Mouse (Mus musculus) induced T-regulatory cell, adult 2 months (primary cell): ENCODE measurements around the gene Trib2.

Source experiments
- DNase-seq: peaks from one replicate; pipeline ENCODE4 v3.0.0-alpha.2; 2012; ENCODE audit warnings: low read depth

The Trib2 gene

DNA sequence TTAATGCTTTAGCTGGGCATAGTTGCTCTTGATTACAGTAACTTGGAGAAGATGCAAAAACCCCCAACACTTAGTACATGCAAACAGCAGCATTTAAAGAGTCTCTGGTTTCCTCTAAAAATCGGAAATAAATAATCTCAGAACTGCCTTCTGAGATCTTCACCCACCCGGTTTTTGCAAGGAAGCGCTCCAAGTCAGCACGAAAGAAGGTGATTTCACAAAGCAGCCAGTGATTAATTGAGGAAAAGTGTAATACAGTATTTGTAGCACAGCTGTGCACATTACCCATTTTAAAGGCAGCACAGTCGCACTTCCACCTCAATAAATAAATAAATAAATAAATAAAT lies 2.9 kb downstream of the Trib2 start:
- DNase-seq = peak; percentile 62

DNA sequence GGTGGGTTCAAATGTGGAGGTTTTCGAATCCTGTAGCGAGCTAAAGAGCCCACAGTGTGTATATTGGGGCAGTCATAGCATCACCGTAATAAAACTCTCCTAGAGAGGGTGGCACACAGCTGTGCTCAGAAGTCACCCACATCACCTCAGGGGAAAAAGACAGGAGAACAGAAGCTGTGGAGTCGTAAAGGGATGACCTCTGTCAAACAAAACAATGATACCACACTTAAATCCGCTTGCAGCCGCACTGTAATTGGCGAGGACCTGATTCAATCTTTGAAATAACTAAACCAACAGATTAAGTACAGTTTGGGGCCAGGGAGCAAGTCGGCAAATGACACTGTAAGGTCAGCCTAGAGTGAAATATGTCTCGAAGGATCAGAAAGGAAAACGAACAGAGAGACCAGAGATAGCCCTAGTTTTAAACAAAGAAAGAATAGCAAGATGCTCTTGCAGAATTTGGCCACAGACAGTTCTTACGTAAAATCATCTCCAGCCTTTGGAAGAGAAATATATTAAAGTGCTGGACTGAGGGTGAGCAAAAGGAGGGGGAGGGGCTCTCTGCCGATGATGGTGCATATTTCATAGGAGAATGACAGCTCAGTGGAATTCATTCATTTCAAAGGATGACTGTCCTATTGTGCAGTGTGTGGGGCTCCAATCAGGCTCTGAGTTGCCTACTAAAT lies 3.4 kb downstream of the Trib2 start:
- DNase-seq = peak; percentile 63

DNA sequence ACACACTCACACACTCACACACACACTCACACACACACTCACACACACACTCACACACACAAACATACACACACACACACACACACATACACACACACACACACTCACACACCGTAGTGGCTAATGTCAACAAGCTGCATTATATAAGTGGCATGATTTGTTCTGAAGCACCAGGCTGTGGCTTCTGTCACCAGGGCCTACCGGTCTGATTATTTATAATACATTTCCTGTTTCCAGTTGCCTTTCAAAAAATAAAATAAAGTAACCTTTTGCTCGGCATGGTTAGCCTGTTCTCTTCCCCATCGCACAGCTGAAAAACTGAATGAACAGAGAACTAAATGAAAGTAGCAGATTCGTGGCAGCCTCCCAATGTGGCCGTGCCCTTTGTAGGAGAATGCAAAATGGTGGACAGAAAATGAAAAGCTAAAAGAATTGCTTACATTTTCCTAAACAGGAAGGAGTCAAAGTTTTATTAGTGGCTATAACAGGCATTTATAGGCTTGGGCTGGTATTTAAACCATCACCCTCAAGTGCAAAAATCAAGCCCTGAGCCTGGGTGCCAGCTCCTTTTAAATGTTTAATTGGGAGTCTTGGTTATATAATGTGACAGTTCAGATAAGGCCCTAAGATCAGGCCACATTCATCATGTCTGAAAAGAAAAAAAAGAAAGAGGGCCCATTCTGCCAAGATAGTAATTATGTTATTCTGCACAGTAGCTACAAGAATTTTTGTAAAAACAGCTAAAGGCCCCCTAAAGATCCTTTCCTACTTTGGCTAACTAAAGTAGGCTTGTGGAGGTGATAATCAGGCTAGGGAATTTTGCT lies 4.4 kb downstream of the Trib2 start:
- peak; percentile 69 for DNase-seq

DNA sequence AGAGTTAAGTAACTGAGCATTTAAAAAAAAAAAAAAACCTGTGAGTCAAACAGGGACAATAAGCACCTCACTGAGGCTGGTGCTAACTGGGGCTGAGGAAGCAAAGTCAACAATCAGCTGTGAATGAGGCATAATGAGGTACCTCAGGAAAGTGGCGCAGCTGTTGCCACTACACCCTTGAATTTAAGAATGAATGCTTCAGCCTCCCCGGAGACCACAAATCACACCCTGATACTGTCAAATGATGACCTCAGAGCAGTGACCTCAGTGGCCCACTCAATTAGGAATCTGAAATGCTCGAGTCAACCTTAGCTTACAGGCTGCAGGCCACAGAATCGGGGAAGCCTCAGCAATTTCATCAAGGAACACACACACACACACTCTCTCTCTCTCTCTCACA lies 5.0 kb downstream of the Trib2 start:
- DNase-seq = peak; percentile 79

DNA sequence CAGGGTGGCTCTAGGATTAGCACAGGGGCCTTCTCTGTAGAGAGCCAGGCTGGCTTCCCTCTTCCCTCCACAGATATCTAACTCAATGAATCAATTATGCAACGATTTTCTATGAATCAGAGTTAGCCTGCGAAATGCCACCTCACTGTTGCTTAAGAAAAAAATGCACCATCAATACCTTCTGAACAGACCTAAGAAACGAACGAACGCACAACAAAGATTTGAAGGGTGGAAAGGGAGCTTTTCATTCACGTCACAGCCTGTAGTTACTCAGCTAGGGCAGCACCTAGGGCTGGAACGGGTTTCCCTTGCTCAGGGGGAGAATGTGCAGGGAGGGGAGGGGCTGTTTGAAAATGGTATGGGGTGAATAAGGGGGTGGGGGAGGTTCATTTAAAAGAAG lies 5.8 kb downstream of the Trib2 start:
- DNase-seq = peak; percentile 65

DNA sequence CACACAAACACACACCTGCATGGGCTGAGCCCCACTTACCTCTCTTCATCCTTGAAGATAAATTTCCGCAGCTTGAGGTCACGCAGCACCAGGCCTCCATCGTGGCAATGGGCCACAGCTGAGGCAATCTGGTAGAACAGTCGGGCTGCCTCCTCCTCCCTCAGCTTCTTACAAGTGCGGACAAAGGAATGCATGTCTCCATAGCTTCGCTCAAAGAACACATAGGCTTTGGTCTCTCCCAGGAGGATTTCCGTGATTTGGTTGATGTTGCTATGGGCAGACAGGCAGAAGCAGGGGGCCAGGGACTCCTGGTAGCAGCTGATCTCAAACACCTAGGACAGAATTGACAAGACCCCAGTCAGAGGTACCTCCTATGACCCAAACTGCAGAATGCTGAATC lies 7.1 kb downstream of the Trib2 start:
- DNase-seq = peak; percentile 35

DNA sequence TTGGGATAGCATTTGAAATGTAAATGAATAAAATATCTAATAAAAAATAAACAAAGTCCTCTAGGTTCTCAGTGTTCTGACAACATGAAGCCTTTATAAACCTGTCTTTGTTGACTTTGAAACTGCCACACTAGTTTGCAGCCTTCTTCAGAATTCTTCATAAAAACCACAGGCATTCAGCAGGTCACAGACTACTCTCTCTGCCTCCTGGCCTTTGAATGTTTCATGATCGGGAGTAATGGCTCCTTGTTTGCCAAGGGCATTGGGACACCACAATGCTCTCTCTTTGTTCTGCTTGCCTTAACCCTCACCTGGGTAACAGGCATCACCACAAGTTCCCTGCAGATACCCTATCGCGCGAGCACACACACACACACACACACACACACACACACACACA lies 7.5 kb downstream of the Trib2 start:
- no peak for DNase-seq

DNA sequence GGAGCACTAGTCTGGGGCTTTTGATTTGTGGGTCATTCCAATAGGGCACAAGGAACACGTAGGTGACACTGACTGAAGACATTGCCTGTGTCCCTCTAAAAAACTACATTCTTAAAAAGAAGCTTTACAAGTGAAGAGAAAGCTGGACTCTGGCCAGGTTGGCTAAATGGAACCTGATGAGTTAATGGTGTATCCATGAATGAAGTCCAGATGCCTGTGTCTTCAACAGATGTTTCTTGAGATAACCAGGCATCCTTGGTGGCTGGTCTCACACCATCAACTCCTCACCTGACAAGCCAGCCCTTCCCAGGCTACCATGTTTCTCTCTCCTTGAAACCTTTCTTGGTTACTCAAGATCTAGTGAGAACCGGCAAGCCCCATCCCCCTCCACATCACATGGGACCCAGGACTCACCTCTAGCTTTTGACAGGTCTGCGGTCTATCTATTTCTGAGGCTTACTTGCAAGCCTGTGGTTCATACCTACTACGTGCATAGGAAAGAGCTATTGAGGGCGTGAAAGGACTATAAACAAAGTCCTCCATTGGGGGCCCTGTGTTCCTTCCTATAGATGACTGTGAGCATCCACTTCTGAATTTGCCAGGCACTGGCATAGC lies 8.4 kb downstream of the Trib2 start:
- DNase-seq = peak; percentile 50

DNA sequence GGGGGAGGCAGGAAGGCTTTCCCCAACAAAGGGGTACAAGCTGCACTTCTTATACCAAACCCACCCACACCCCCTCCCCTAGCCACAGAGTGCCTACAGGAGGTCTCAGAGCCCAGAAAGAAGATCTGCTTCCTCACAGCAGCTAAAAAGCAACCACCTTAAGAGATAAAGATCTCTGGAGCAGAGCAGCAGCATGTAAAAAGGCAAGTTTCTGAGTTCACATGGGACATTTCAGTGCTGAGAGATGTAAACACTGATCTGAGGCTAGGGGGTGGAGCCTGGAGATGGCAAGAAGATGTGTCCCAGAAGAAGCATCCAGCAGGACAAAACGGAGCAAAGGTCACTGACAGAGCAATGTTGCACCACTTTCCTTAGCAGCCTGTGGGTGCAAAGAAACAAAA lies 11.8 kb downstream of the Trib2 start:
- DNase-seq = peak; percentile 58

DNA sequence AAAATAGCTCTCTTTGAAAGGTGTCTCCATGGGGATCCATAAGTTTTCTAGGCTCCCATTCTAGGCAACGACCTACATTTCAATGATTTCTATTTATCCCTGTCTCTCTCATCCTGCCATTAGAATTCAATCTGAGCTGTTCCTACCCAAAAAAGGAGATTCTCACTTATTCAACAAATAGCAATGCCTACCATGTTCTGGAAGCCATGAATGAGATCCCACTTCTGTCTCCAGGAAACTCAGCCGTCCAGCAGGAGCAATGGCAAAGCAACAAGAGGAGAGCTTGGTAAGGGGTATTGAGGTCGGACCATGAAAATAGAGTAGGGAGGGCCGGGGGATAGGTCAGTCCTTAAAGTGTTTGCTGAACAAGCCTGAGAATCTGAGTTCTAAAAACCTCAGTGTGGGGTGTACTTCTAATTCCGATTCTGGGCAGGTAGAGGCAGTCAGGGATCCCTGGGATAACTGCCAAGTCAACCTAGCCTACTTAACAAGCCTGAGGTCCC lies 12.7 kb downstream of the Trib2 start:
- DNase-seq = no peak

DNA sequence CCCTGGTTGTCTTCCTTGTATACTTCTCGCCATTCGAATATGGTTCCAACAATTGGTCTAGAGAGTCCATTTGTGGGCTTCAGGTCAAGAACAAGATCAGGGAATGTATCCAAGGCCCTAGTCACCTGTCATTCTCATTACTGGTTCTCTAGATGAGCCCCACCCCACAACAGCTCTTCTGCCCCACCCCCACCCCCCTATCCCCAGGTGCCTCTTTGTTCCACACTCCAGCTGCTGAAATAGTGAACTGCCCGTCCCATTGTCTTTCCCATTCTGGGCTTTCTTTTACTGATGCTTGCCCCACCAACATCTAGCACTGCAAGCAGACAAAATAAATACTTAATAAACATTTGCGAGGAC lies 15.2 kb downstream of the Trib2 start:
- no peak for DNase-seq

DNA sequence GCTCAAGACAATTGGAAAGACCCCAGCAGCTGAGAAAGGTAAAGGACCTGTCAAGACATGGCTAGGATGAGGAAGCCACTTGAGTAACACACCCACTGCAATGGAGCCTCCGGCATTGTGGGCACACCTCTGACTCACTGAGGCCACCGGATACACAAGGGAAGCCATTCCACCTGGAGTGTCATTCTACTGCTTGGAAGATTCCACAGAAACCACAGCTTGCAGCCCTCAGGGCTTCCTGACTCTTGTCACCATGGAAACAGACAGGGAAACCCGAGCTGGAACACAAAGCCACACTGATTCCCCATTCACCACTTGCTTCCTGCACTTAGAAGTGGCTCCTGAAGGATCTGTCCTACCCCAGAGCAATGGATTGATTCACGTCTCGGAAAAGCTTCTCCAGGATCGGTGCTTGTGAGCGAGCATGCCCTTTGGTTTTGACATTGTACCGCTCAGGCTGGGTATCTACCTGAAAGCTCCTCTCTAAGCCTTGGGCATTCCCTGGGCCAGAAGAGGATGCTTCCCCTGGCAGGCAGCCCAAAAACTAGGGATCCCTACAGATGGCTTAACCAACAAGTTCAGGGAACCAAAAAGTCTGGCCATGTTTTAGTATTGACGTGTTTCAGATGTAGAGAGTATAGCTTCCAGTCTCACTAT lies 15.7 kb downstream of the Trib2 start:
- DNase-seq = peak; percentile 14

DNA sequence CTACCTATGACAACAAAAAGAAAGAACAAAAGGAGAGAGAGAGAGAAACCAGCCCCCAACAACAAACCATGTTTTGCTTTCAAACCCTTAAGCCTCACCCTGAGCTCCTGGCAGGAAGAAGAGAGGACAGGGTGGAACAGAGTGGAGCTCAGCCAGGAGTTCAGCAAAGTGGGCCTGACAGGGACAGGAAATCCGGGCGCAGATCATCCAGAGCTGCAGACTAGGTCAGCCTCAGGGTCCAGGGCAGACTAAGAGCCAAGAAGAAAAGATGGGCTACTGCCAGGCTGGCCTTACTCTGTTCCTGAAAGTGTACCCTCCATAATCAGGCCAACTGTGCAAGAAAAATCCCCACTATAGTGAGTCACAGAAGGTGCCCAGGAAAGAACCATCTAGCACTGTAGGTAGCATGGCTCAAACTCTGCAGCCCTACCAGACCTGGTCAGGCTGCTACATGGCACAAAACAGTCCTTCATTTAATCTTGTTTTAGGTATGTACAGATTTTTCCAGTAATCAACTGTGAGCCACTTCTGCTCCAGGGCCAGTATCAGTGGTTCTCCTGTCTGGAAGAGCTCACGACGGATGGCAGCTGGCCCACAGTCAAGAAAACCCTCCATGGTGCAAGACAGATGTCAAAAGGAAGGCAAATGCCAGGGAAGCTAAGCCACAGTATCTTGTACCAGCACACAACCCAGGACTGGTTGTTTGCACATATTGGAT lies 16.4 kb downstream of the Trib2 start:
- peak; percentile 7 for DNase-seq

DNA sequence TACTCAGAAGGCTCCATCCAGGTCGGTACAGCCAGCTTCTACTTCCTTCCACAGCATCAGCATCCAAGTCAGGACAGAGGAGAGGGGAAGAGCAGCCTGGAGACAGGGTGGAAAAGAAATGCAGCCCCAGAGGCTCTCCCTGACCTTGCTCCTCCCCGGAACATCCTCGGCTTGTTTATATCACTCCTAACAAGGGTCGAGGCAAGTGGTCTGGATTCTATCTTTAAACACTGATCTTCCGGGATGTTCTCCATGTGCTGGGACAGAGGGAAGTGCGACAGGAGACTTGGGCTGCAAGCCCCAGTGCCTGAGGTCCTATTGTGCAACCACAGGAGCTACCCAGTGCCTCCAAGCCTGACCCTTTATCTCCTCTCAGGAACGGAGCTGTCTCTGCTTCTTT lies 18.7 kb downstream of the Trib2 start:
- DNase-seq = peak; percentile 3

DNA sequence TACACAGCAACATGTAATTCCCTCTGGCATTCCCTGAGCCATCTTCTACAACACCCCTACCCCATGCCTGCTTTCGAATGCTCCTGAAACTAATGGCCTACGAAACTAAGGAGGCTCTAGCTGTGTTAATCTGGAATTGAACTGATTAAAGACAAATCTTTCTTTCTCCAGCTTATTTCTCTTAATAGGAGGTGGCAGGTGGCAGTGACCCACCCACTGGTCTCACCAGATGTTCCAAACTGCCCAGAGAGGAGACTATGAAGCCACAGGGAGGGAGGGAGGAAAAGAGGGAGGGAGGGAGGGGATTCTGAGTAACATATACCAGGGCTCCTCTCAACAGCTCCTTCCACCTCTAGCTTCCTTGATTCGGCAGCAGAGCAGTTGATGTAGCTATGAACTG lies 20.8 kb downstream of the Trib2 start:
- DNase-seq = no peak

DNA sequence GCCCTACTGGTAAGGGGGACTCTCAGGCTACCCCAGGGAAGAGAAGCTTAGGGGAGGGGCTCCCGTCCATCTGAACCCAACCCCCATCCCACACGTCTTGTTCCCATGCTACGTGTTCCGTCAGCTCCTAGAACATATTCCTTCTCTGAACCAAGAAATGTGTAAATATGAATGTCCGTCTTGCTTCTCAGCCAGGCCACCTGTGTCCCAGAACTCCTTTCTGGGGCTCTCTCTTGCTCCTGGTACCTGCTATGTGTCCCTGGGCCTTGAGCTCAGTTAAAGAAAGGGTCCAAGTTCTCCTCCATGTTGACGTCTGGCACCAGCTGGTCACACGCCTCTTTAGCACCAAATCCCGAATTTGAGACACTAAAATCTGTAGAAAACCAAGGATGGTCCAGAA lies 23.4 kb downstream of the Trib2 start:
- peak; percentile 1 for DNase-seq

DNA sequence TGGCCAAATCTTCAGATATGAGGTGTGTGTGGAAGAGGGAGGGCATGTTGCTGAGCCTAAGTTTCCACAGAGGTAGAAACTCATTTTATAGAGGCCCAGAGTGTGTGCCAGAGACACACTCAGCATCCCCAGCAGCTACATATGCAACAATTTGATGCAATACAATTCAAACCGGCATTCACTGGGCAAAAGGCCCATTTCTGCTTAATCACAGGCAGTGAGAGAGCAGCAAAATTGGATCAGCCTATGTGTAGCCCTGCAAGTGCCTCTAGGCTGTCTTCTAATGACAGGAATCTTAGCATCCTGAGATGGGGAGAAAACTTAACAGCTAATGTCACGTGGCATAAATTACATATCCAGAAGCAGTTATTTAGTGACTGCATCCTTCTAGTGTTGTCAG lies 26.5 kb downstream of the Trib2 start:
- no peak for DNase-seq

DNA sequence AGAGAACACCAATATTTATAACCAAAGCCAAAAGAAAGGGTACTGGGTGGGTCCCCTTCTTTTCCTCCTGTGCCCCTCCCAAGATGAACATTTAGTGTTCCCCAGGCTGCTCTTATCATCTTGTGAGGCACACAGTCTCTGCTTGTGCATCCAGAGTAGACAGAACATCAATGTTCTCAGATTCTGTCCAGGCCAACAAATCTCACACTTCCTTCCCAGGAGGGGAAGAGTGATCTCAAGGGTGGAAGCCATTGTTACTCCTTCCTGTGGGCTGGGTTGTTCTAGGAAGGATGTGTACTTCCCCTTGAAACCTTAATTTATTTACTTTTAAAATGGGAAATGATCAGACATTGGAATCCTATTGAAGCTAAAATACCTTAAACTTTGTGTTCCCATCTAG lies 39.7 kb downstream of the Trib2 start:
- DNase-seq = no peak

DNA sequence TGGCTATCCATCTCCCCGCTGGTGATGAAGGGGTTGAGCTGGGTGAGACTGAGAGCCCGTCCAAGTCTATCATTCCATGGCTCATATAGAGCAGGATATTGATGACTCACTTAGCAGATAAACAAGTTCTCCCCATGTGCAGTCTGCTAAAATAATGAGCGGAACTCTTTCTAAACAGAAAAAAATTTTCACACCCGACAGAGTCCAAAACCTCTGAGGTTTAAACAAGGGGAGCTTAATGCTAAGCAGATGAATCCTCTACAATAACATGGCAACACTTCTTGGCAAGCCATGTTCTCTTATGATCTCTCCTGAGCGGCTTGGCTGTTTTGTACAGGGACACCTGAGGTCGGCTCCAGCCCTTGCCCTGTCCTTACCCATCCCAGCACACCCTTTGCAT lies 45.0 kb downstream of the Trib2 start:
- DNase-seq = no peak

DNA sequence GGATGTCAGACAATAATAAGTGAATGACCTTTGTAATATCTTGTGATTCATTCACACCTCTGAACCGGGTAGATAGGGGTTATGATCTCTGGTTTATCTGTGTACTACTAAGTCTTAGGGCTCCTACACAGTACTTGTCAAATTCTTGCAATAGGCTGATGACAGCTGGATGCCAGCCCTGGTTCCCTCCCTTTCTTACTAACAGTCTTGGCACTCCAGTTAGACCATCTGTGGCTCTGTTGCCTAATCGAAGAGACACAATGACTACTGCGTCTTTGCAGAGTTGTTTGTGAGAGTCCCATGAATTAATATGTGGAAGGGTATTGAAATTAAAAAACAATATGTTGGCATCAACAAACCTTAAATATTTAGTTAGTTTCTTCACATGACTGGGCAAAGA lies 48.2 kb downstream of the Trib2 start:
- DNase-seq = no peak

DNA sequence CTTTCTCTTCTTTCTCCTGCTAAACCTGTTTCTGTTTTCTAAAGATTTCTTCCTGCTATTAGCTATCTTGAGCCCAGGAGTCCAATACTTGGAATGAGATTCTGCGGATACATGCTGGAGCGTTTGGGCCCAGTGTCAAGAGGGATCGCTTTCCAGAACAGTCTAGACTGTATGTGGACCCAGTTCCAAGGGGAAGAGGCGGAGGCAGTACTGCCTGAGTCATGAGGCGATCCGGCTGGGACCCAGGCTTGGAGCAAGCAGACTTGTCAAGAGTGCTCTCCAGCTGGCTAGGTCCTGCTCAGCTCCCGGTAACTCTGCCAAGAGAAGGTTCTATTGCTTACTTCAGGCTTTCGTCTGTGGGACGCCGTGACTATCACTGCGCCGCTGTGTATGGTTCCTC lies 50.7 kb downstream of the Trib2 start:
- no peak for DNase-seq

DNA sequence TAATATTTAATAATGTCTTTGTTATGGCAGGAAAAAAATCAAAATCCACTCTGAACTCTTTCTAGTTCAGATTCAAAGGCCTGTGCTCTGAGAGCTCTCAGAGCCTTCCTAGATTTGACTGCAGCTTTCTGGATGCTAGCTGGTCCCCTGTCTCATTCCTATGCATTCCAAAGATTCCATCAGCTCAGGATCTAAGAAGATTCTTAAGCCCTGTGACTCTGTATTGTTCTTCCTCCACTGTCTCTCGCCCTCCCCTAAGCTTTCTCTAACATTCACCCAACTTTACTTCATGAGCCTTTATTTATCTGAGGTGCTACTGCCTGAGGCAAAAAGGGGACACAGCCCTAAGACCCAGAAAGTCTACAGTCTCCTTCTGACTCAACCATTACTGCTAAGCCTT lies 51.5 kb downstream of the Trib2 start:
- no peak for DNase-seq
